Mouse (Mus musculus) layer of hippocampus, postnatal 14 days (tissue): Measurements from ENCODE around the gene Wdr4. TPM values are rescaled to one million over a fixed set of nuclear protein-coding genes. Genes with fewer than 3 reads are reported as not detected.

ENCODE experiments used
- DNase-seq, 2 experiments: peaks; one replicate each; pipeline ENCODE4 v3.0.0; 2021 to 2022; ENCODE audit warnings: low spot score in 2 of 2, mixed read lengths in 1 of 2
- microRNA-seq, 2 experiments: library from miRNA; unstranded; fragments of <30 nt; microRNA quantifications; one replicate each; pipeline ENCODE4 v1.2.0; 2021
- total RNA-seq, 2 experiments: library from RNA; stranded (reverse); gene quantifications; 2 replicates each; pipeline ENCODE4 v1.2.3; 2021

Wdr4 gene
- total RNA-seq, 2 experiments from 2014 or later = 24.7 to 29.8 TPM

GRCm38 (mm10) chr17:31450206-31450605 lies 69.6 kb downstream of the Wdr4 start:
- peak; percentile 50 to 58 for DNase-seq

- DNase-seq = no peak
Measured at GRCm38 (mm10) chr17:31448519-31448918, 71.3 kb downstream of the Wdr4 start.

GRCm38 (mm10) chr17:31447766-31448165 lies 72.0 kb downstream of the Wdr4 start:
- DNase-seq = no peak

GRCm38 (mm10) chr17:31445061-31445731 lies 74.6 kb downstream of the Wdr4 start:
- DNase-seq = no peak

Small RNAs within 50 kb of the gene (microRNA-seq; reads per million reads assigned to microRNA genes)
- 0 to 0.57 reads per million in 2 experiments for gene Gm24970

Other genes starting within 250 kb of the Wdr4 start
- 10 to 100 TPM; 13.5 to 20.8 TPM for gene Rsph1, start 242.6 kb downstream of the Wdr4 start, total RNA-seq
- gene Slc37a1, start 233.2 kb downstream of the Wdr4 start, total RNA-seq = 1 to 10 TPM; 4.2 to 7.0 TPM
- 10 to 100 TPM; 25.9 to 28.3 TPM for gene Pde9a, start 133.8 kb downstream of the Wdr4 start, total RNA-seq
- gene Ndufv3, start 135 bp upstream of the Wdr4 start, total RNA-seq = 100 to 1,000 TPM; 319 to 320 TPM
- 10 to 100 TPM; 15.3 to 18.9 TPM for gene Pknox1, start 44.8 kb upstream of the Wdr4 start, total RNA-seq
- gene Cbs, start 117.3 kb upstream of the Wdr4 start, total RNA-seq = 10 to 100 TPM; 75.4 to 91.4 TPM
- 100 to 1,000 TPM; 112 to 130 TPM for gene U2af1, start 138.9 kb upstream of the Wdr4 start, total RNA-seq
- under 1 TPM in 1 of 2 experiments, not detected in 1; 0.55 TPM for gene Cryaa, start 157.8 kb upstream of the Wdr4 start, total RNA-seq